Mouse (Mus musculus) MEL (cell line): ENCODE data around the gene Hnrnpl.

Experiments used
- BHLHE40 ChIP-seq: IDR thresholded peaks from 2 replicates; pipeline ENCODE4 v1.6.1; 2012; ENCODE audit warnings: low read depth, mild to moderate bottlenecking, inconsistent platforms, low read length, improper control_type of control experiment, borderline replicate concordance
- CTCF ChIP-seq, 3 experiments: IDR thresholded peaks in 2 of 3; conservative IDR thresholded peaks in 1 of 3; 2 replicates each; pipeline ENCODE4 v1.5.1; 2011 to 2012; ENCODE audit warnings: low read length in 3 of 3, low read depth in 2 of 3, mild to moderate bottlenecking in 2 of 3, improper control_type of control experiment in 1 of 3, inconsistent platforms in 1 of 3, mixed read lengths in 1 of 3, moderate library complexity in 1 of 3; ENCODE audit not compliant: control insufficient read depth in 1 of 3, insufficient read depth in 1 of 3, poor library complexity in 1 of 3, severe bottlenecking in 1 of 3
- EP300 ChIP-seq, 2 experiments: IDR thresholded peaks; 2 replicates each; pipeline ENCODE4 v1.6.1; 2011; ENCODE audit warnings: improper control_type of control experiment in 2 of 2, low read length in 2 of 2, low read depth in 1 of 2, mild to moderate bottlenecking in 1 of 2
- HCFC1 ChIP-seq: IDR thresholded peaks from 2 replicates; pipeline ENCODE4 v1.6.1; 2012; ENCODE audit warnings: low read depth, mild to moderate bottlenecking, inconsistent platforms, low read length, improper control_type of control experiment, moderate library complexity
- KAT2A ChIP-seq: conservative IDR thresholded peaks from 2 replicates; pipeline ENCODE4 v1.6.1; 2012; ENCODE audit warnings: low read depth, low read length, improper control_type of control experiment, inconsistent platforms
- MAX ChIP-seq: IDR thresholded peaks from 2 replicates; pipeline ENCODE4 v1.6.1; 2011; ENCODE audit warnings: low read length, improper control_type of control experiment
- MEF2A ChIP-seq: IDR thresholded peaks from 2 replicates; pipeline ENCODE4 v1.6.1; 2014; ENCODE audit warnings: low read depth, mild to moderate bottlenecking, inconsistent platforms, low read length, improper control_type of control experiment; ENCODE audit not compliant: poor library complexity, insufficient replicate concordance, severe bottlenecking; ENCODE audit errors: extremely low read depth
- POLR2A ChIP-seq, 2 experiments: IDR thresholded peaks; 2 replicates each; pipeline ENCODE4 v1.6.1; 2011 to 2012; ENCODE audit warnings: low read length in 2 of 2, mild to moderate bottlenecking in 2 of 2, control low read depth in 1 of 2, improper control_type of control experiment in 1 of 2, low read depth in 1 of 2, moderate library complexity in 1 of 2; ENCODE audit not compliant: control insufficient read depth in 1 of 2, insufficient read depth in 1 of 2, poor library complexity in 1 of 2
- RAD21 ChIP-seq: IDR thresholded peaks from 2 replicates; pipeline ENCODE4 v1.6.1; 2011; ENCODE audit warnings: mild to moderate bottlenecking, low read depth, low read length, improper control_type of control experiment
- SIN3A ChIP-seq: IDR thresholded peaks from 2 replicates; pipeline ENCODE4 v1.6.1; 2012; ENCODE audit warnings: low read length, improper control_type of control experiment, inconsistent platforms
- TCF12 ChIP-seq: IDR thresholded peaks from 2 replicates; pipeline ENCODE4 v1.6.1; 2014; ENCODE audit warnings: low read depth, mild to moderate bottlenecking, inconsistent platforms, low read length, improper control_type of control experiment, moderate library complexity
- USF1 ChIP-seq: IDR thresholded peaks from 2 replicates; pipeline ENCODE4 v1.6.1; 2014; ENCODE audit warnings: low read depth, mild to moderate bottlenecking, inconsistent platforms, low read length, improper control_type of control experiment, moderate library complexity
- ZC3H11A ChIP-seq: IDR thresholded peaks from 2 replicates; pipeline ENCODE4 v1.6.1; 2012; ENCODE audit warnings: low read depth, mild to moderate bottlenecking, inconsistent platforms, low read length, improper control_type of control experiment
- ZKSCAN1 ChIP-seq: IDR thresholded peaks from 2 replicates; pipeline ENCODE4 v1.6.1; 2012; ENCODE audit warnings: low read depth, mild to moderate bottlenecking, inconsistent platforms, low read length, improper control_type of control experiment, moderate library complexity

- no peak for TF ChIP-seq TCF12
- no peak for TF ChIP-seq USF1
- TF ChIP-seq POLR2A (IDR thresholded peaks at IDR 0.05; ENCODE audit: control insufficient read depth in 1 of 2, insufficient read depth in 1 of 2, low read depth in 1 of 2, low read length in 2 of 2, poor library complexity in 1 of 2): peak in 1 of 2 experiments; percentile 33; a peak in 1 of 4 replicates
- TF ChIP-seq HCFC1: no peak
- no peak for TF ChIP-seq MAX
- no peak for TF ChIP-seq CTCF (IDR thresholded peaks at IDR 0.05 in 2 of 3, conservative IDR thresholded peaks at IDR 0.05 in 1 of 3; ENCODE audit: control insufficient read depth in 1 of 3, insufficient read depth in 1 of 3, low read depth in 2 of 3, low read length in 3 of 3, poor library complexity in 1 of 3, severe bottlenecking in 1 of 3)
- TF ChIP-seq SIN3A: no peak
- TF ChIP-seq ZKSCAN1: no peak
- no peak for TF ChIP-seq RAD21
- TF ChIP-seq MEF2A: no peak
- no peak for TF ChIP-seq ZC3H11A
- TF ChIP-seq EP300 (IDR thresholded peaks at IDR 0.05; ENCODE audit: low read depth in 1 of 2, low read length in 2 of 2): 0 out of 4 replicates have a peak, but pooled peaks of 1 of the 2 experiments have one; percentile 24
- no peak for TF ChIP-seq BHLHE40
- TF ChIP-seq KAT2A: no peak
Observed at GRCm38 (mm10) chr7:28817524-28817923, 9.2 kb downstream of the Hnrnpl start.
